Mouse (Mus musculus) hindbrain, embryonic 11.5 days (tissue): ENCODE data around the gene Il16. TPM values are rescaled to one million over a fixed set of nuclear protein-coding genes. Genes with fewer than 3 reads are reported as not detected.

Experiments
- ATAC-seq: fragments of 200-750 bp; cut with Nextera tagmentation; 2 replicates; pipeline ENCODE4 v1.8.0; 2017; ENCODE audit warnings: mild to moderate bottlenecking, moderate TSS enrichment, moderate library complexity; ENCODE audit not compliant: low FRiP score
- DNase-seq: peaks from one replicate; pipeline ENCODE4 v3.0.0-alpha.2; 2015; ENCODE audit warnings: low spot score
- H3K27ac ChIP-seq: fragments of 300-500 bp; sonication (generic); 2 replicates; pipeline ENCODE4 v1.5.1; 2014; ENCODE audit warnings: mild to moderate bottlenecking, low read depth, low read length
- H3K27me3 ChIP-seq: fragments of 300-500 bp; sonication (generic); 2 replicates; pipeline ENCODE4 v1.6.1; 2014; ENCODE audit warnings: mild to moderate bottlenecking, low read length, moderate library complexity, mixed read lengths; ENCODE audit not compliant: control insufficient read depth, insufficient read depth
- H3K36me3 ChIP-seq: fragments of 300-500 bp; sonication (generic); 2 replicates; pipeline ENCODE4 v1.6.1; 2014; ENCODE audit warnings: mild to moderate bottlenecking, low read length, moderate library complexity, mixed read lengths; ENCODE audit not compliant: control insufficient read depth, insufficient read depth
- H3K4me1 ChIP-seq: fragments of 300-500 bp; sonication (generic); replicated peaks from 2 replicates; pipeline ENCODE4 v1.6.1; 2014; ENCODE audit warnings: low read length, mixed read lengths; ENCODE audit not compliant: control insufficient read depth, insufficient read depth
- H3K4me2 ChIP-seq: fragments of 300-500 bp; sonication (generic); replicated peaks from 2 replicates; pipeline ENCODE4 v1.6.1; 2014; ENCODE audit warnings: mild to moderate bottlenecking, low read depth, low read length
- H3K4me3 ChIP-seq: fragments of 300-500 bp; sonication (generic); 2 replicates; pipeline ENCODE4 v1.5.1; 2014; ENCODE audit warnings: low read depth, low read length
- H3K9ac ChIP-seq: fragments of 300-500 bp; sonication (generic); 2 replicates; pipeline ENCODE4 v1.6.1; 2014; ENCODE audit warnings: low read depth, low read length
- H3K9me3 ChIP-seq: fragments of 300-500 bp; sonication (generic); 2 replicates; pipeline ENCODE4 v1.6.1; 2016; ENCODE audit warnings: low read length; ENCODE audit not compliant: control insufficient read depth
- WGBS: fragments of 180-500 bp; shearing (Covaris S2); extraction: QIAGEN DNeasy Blood & Tissue Kit; methylation state at CpG from one replicate; pipeline ENCODE4 v1.1.7; 2014; 5-methylcytosine and 5-hydroxymethylcytosine counted together
- polyA plus RNA-seq: library from polyadenylated mRNA; unstranded; fragments of >200 nt; fragmentation: Nextera tagmentation; extraction: Ambion mirVana; gene quantifications from 2 replicates; pipeline ENCODE4 v1.2.1, GENCODE M21; 2014

Il16 gene
- polyA plus RNA-seq, 1 experiment from 2014 or later: 1.5 TPM

DNA sequence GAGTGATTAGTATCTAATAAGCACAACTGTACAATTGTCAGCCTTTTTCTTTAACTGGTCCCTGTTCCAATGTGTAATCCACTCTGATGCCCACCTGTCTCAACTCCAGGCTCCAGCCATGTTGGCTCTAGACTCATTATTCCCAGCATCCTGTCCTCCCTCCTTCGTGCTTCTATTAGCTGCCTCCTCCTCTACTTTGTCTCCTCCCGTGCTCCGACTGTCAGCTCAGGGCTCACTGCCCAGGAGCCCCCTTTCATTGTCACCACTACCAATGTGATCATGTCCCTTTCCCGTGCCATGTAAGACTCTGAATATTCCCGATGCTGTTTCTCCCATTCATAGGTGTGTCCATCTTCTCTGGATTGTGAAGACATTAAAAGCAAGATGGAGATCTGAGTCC lies 16.8 kb upstream of the Il16 start:
- Histone ChIP-seq H3K4me2 (no peak overlapping the region), H3K4me1 (no peaks in the 10 kb centered on the region), H3K27me3 (no peaks in the 10 kb centered on the region), H3K4me3 (no peak overlapping the region), H3K9me3 (no peaks in the 10 kb centered on the region), H3K36me3 (no peaks in the 10 kb centered on the region), H3K9ac (no peak overlapping the region), H3K27ac (no peak overlapping the region)
- 84% methylated on average over 5 of the region's 5 CpGs for WGBS
- ATAC-seq (no peak), DNase-seq (no peak)

DNA sequence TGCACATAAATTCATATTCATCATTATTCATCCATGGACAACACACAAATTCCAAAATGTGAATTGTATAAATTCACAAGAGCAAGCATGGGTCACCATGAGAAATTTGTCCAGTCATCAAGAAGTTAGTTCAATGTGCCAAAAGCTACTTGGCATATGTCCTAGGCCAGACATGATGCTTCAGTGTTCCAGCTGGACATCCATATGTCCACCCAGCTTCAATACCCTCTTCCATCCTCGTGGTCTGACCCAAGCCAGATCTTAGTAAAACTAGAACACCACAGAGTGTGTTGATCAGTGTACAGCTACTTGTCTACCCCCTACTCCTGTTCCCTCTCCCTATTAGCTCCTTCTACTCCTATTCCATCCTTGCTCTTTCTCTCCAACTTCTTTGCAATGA lies 5.5 kb upstream of the Il16 start:
- Histone ChIP-seq H3K9me3 (no peaks in the 10 kb centered on the region), H3K4me3 (no peak overlapping the region), H3K27me3 (no peaks in the 10 kb centered on the region), H3K27ac (no peak overlapping the region), H3K4me2 (no peak overlapping the region), H3K36me3 (no peaks in the 10 kb centered on the region), H3K9ac (no peak overlapping the region), H3K4me1 (no peaks in the 10 kb centered on the region)
- ATAC-seq: no peak
- DNase-seq: no peak
- WGBS: 61% methylated on average over 1 of the region's 1 CpGs

DNA sequence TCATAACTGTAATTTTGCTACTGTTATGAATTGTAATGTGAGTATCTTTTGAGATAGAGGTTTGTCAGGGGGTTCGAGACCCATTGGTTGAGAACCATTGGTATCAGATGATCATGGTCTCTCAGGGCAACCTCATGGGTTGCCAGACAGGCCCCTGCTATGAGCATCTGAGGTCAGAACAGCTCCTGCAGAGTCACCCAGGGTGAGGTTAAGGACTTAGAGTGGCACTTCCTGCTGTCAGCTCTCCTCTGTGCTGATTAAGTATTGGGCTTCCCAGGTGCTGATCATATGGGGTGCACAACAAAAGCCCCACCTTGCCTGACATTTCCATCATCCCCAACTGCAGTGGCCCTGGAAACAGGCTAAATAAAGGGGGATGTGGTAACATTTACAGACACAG lies 2.9 kb upstream of the Il16 start:
- H3K4me3 ChIP-seq: no peak overlapping the region
- H3K27me3 ChIP-seq: no peaks in the 10 kb centered on the region
- DNase-seq (no peak), ATAC-seq (no peak)
- no peak overlapping the region for H3K4me2 ChIP-seq
- no peak overlapping the region for H3K27ac ChIP-seq
- WGBS: 79% methylated on average over 1 of the region's 1 CpGs
- no peaks in the 10 kb centered on the region for H3K36me3 ChIP-seq
- H3K9ac ChIP-seq: no peak overlapping the region
- no peaks in the 10 kb centered on the region for H3K9me3 ChIP-seq
- no peaks in the 10 kb centered on the region for H3K4me1 ChIP-seq

DNA sequence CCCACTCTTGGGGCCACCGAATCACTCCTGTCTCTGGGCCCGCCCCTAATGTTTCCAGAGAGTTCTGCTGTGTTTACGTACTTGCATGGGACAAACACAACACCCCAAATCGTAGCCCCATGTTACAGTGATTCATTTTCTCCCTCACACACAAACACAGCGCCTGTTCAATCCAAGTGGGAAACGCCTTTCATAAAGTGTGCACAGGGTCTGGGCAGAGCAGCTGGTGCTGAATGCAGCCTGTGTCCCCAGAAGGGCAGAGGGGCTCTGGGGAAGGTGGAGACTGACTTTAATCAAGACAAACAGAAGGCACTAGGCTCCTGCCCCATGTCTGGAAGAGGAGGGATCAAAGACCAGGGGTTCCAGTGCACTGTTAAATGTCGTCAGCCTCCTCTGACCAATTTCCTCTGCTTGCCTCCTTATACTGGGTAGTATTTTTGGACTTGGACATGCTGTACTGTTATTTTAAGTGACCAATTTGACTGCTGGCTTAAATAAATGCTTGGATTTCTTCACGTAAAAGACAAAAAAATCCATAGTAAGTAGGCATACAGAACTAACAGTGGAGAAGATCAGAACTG lies 671 bp upstream of the Il16 start:
- WGBS: 64% methylated on average over 8 of the region's 8 CpGs
- Histone ChIP-seq H3K4me3 (no peak overlapping the region), H3K27me3 (no peaks in the 10 kb centered on the region), H3K9ac (no peak overlapping the region), H3K9me3 (no peaks in the 10 kb centered on the region), H3K27ac (no peak overlapping the region), H3K4me2 (no peak overlapping the region), H3K4me1 (no peaks in the 10 kb centered on the region), H3K36me3 (no peaks in the 10 kb centered on the region)
- ATAC-seq (no peak), DNase-seq (no peak)

DNA sequence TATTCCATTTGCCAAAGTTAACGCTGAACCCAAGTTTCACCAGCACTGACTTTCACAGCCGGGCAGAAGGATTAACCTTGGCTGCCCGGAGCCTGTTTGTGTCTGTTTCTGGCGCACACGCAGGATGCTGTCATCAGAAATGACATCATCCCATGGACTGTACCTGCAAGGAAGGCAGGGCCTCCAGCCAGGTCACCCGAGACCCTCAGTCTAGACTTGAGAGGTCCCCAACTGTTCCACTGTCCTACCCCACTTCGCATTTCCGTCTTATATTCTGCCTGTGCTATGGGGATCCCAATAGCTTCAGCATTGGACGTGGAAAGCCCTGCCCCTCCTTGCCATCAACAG lies 487 bp downstream of the Il16 start:
- Histone ChIP-seq H3K4me3 (no peak overlapping the region), H3K4me2 (no peak overlapping the region), H3K4me1 (no peaks in the 10 kb centered on the region), H3K9ac (no peak overlapping the region), H3K9me3 (no peaks in the 10 kb centered on the region), H3K27me3 (no peaks in the 10 kb centered on the region), H3K36me3 (no peaks in the 10 kb centered on the region), H3K27ac (no peak overlapping the region)
- no peak for DNase-seq
- ATAC-seq: no peak
- WGBS: 82% methylated on average over 9 of the region's 9 CpGs

DNA sequence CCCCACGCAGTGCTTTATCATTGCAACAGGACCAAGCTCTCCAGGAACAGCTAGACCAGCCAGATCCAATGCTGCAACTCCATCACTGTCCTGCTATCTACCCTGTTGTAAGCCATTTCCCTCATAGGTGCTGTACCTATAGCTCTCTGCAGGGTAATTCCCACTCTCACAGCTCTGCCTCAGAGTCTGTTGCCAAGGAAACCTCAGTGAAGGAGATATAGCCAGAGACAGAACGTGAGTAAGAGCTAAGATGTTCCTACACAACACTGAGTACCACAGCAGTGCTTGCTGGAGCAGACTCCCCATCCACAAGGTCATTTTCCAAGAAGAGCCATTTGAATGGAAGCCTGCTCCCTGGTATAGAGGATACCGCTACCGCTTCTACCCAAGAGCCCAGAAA lies 1.3 kb downstream of the Il16 start:
- H3K27ac ChIP-seq: no peak overlapping the region
- DNase-seq: no peak
- H3K27me3 ChIP-seq: no peaks in the 10 kb centered on the region
- no peaks in the 10 kb centered on the region for H3K4me1 ChIP-seq
- no peak overlapping the region for H3K4me3 ChIP-seq
- H3K36me3 ChIP-seq: no peaks in the 10 kb centered on the region
- no peaks in the 10 kb centered on the region for H3K9me3 ChIP-seq
- 78% methylated on average over 4 of the region's 4 CpGs for WGBS
- no peak overlapping the region for H3K4me2 ChIP-seq
- ATAC-seq: no peak
- H3K9ac ChIP-seq: no peak overlapping the region

DNA sequence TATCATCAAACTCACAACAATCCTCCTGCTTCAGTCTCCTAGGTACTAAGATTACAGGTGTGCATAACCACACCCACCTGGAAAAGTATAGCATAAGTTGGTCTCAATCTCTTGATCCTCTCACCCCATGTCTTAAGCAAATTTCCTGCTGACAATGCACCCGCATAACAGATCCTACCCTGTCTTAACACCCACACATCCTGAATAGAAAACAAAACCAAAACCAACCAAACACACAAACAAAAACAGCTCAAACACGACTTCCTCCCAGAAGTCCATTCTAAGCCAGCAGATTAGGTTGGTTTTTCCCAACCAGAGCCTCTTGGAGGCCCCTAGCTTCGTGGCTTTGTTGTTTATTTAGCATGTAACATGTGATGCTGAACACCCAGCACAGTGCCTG lies 2.8 kb downstream of the Il16 start:
- ATAC-seq: no peak
- Histone ChIP-seq H3K27me3 (no peaks in the 10 kb centered on the region), H3K27ac (no peak overlapping the region), H3K4me1 (no peaks in the 10 kb centered on the region), H3K4me3 (no peak overlapping the region), H3K36me3 (no peaks in the 10 kb centered on the region), H3K4me2 (no peak overlapping the region), H3K9ac (no peak overlapping the region), H3K9me3 (no peaks in the 10 kb centered on the region)
- WGBS: 59% methylated on average over 3 of the region's 3 CpGs
- DNase-seq: no peak

DNA sequence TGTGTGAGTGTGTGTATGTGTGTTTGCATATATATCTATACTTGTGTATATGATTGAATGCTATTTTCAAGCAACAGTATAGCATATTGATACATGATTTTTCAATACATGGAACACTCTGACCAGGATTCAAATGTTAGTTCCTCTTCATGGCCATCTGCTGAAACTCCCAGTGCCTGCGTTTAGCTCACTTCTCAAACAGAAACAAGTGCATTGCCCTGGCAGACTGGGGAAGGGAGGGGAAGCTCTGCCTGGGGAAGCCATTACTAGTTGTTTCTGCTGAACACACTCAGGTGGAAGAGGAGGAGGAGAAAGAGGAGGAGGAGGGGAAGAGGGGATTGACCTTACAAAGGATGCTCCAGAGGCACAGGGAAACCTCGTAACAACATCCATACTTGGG lies 3.5 kb downstream of the Il16 start:
- Histone ChIP-seq H3K4me2 (no peak overlapping the region), H3K27me3 (no peaks in the 10 kb centered on the region), H3K4me1 (no peaks in the 10 kb centered on the region), H3K27ac (no peak overlapping the region), H3K4me3 (no peak overlapping the region), H3K9ac (no peak overlapping the region), H3K36me3 (no peaks in the 10 kb centered on the region), H3K9me3 (no peaks in the 10 kb centered on the region)
- 89% methylated on average over 2 of the region's 2 CpGs for WGBS
- ATAC-seq (no peak), DNase-seq (no peak)

DNA sequence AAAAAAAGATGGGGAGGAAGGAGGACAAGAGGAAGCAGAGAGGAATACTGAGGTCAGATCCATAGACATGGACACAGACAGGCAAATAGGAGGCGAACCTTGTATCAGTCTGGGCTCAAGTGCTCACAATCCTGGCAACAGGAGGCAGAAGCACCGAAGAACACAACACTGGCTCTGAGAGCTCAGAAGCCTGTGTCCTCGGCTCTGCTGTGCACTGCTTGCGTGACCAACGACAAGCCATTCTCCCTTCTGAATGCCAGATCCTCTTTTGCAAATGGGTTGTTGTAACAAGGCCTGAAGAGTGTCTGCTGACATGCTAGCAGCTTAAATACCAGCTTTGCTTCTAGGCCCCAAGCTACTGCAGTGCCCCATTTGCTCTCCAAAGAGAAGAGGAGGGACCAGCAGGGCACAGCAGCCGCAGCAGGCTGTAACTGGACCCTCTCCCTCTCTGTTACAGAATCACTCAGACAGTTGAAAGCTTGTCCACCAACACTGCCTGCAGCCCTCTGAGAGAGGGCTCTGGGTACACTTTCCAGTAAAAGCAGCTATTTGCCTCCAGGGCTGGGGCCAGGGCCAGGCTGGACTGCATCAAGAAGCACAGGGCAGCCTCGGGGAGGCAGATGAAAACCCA lies 5.7 kb downstream of the Il16 start:
- H3K27me3 ChIP-seq: no peaks in the 10 kb centered on the region
- 49% methylated on average over 7 of the region's 7 CpGs for WGBS
- no peak overlapping the region for H3K4me2 ChIP-seq
- no peaks in the 10 kb centered on the region for H3K36me3 ChIP-seq
- no peak for DNase-seq
- H3K27ac ChIP-seq: no peak overlapping the region
- no peak overlapping the region for H3K4me3 ChIP-seq
- no peak overlapping the region for H3K9ac ChIP-seq
- no peaks in the 10 kb centered on the region for H3K4me1 ChIP-seq
- no peaks in the 10 kb centered on the region for H3K9me3 ChIP-seq
- ATAC-seq: no peak
